Mouse (Mus musculus): Measurements from ENCODE around the gene Gm21887. TPM values are rescaled to one million over a fixed set of nuclear protein-coding genes. Genes with fewer than 3 reads are reported as not detected.
"Not testable (repeated sequence)": the region's sequence is repeated elsewhere in the genome, so short reads cannot be mapped to it uniquely, and the experiment has no call there.

Gm21887 gene
- polyA plus RNA-seq, 1 experiment from 2014 or later, result 169 TPM

DNA sequence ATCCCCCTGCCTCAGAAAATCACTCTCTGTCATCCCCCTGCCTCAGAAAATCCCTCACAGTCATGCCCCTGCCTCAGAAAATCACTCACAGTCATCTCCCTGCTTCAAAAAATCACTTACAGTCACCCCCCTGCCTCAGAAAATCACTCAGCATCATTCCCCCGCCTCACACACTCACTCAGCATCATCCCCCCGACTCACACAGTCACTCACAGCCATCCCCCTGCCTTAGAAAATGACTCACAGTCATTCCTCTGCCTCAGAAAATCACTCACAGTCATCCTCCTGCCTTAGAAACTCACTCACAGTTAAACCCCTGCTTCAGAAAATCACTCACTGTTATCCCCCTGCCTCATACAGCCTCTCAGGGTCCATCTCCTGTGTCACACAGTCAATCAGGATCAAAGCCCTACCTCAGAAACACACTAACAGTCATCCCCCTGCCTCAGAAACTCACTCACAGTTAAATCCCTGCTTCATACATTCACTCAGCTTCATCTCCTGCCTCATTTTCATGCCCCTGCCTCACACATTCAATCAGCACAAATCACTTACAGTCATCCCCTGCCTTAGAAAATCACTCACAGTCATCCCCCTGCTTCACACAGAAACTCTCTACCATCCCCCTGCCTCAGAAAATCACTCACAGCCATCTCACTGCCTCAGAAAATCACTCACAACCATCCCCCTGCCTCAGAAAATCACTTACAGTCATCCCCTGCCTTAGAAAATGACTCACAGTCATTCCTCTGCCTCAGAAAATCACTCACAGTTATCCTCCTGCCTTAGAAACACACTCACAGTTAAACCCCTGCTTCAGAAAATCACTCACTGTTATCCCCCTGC is 14.4 kb upstream of the Gm21887 start:
- 32% methylated on average over 2 of the region's 2 CpGs for WGBS
- not testable (repeated sequence) for H3K4me3 ChIP-seq; H3K27ac ChIP-seq; H3K36me3 ChIP-seq; ATAC-seq (ENCODE audit: low FRiP score); H3K4me1 ChIP-seq (replicated peaks); H3K4me2 ChIP-seq; H3K9ac ChIP-seq; H3K27me3 ChIP-seq
- peaks cover 13% of the 10 kb centered on the region for H3K9me3 ChIP-seq

DNA sequence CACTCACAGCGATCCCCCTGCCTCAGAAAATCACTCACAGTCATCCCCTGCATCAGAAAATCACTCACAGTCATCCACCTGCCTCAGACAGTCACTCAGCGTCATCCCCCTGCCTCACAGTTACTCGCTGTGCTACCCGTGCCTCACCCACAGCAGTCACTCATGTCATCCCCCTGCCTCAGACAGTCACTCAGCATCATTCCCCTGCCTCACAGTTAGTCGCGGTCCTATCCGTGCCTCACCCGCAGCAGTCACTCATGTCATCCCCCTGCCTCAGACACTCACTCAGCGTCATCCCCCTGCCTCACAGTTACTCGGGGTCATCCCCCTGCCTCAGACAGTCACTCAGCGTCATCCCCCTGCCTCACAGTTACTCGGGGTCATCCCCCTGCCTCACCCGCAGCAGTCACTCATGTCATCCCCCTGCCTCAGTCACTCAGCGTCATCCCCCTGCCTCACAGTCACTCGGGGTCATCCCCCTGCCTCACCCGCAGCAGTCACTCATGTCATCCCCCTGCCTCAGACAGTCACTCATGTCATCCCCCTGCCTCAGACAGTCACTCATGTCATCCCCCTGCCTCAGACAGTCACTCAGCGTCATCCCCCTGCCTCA is 13.4 kb upstream of the Gm21887 start:
- not testable (repeated sequence) for ATAC-seq (ENCODE audit: low FRiP score); H3K9ac ChIP-seq; H3K4me1 ChIP-seq (replicated peaks); H3K36me3 ChIP-seq; H3K4me3 ChIP-seq; H3K27ac ChIP-seq; H3K27me3 ChIP-seq; H3K4me2 ChIP-seq
- peaks cover 11% of the 10 kb centered on the region; the same call in 1 of the 2 replicates for H3K9me3 ChIP-seq
- WGBS, result no CpG with 5 or more reads among the region's 17 CpGs

DNA sequence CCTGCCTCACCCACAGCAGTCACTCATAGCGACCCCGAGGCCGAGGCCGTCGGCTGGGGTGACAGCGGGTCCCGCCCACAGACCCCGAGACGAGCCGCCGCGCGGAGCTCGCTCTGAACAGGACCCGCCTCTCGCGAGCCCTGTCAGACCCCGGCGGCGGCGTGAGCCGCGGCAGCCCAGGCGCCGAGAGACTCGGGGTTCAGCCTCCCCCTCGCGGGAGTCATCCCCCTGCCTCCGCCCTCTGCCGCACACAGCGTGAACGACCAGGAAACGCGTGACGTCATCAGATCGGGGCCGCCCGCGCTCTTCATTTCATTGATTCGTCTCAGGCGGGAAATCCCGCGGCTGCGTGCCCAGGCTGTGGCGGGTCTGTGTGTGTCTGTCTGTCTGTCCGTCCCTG is 12.5 kb upstream of the Gm21887 start:
- not testable (repeated sequence) for H3K4me2 ChIP-seq; H3K9ac ChIP-seq; ATAC-seq (ENCODE audit: low FRiP score); H3K4me1 ChIP-seq (replicated peaks); H3K27ac ChIP-seq; H3K27me3 ChIP-seq; H3K36me3 ChIP-seq; H3K4me3 ChIP-seq
- WGBS, result no CpG with 5 or more reads among the region's 46 CpGs
- peaks cover 13% of the 10 kb centered on the region; the same call in 1 of the 2 replicates for H3K9me3 ChIP-seq

DNA sequence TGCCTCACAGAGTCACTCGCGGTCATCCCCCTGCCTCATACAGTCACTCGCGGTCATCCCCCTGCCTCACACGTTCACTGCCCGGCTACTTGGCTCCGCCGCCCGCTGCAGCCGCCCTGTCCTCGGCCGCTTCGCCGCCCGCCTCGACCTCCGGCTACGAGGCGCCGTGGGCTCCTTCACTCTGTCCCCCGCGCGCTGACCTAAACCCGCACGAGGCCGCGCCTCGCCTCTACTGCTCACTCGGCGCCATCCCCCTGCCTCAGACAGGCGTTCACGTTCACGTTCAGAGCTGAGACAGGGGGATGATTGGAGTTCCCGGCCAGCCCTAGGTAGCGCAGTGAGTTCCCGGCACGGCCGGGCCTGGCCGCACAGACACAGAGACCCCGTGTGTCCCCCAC is 12.0 kb upstream of the Gm21887 start:
- H3K9me3 ChIP-seq, result peaks cover 13% of the 10 kb centered on the region; the same call in 1 of the 2 replicates
- H3K36me3 ChIP-seq; H3K4me1 ChIP-seq (replicated peaks); ATAC-seq (ENCODE audit: low FRiP score); H3K27me3 ChIP-seq: not testable (repeated sequence)
- peak overlapping the region; percentile 42 for H3K4me3 ChIP-seq
- H3K27ac ChIP-seq, result peak overlapping the region; percentile 86
- peak overlapping the region; percentile 65; the same call in 1 of the 2 replicates for H3K9ac ChIP-seq
- H3K4me2 ChIP-seq, result peak overlapping the region; percentile 59
- 52% methylated on average over 40 of the region's 40 CpGs for WGBS

DNA sequence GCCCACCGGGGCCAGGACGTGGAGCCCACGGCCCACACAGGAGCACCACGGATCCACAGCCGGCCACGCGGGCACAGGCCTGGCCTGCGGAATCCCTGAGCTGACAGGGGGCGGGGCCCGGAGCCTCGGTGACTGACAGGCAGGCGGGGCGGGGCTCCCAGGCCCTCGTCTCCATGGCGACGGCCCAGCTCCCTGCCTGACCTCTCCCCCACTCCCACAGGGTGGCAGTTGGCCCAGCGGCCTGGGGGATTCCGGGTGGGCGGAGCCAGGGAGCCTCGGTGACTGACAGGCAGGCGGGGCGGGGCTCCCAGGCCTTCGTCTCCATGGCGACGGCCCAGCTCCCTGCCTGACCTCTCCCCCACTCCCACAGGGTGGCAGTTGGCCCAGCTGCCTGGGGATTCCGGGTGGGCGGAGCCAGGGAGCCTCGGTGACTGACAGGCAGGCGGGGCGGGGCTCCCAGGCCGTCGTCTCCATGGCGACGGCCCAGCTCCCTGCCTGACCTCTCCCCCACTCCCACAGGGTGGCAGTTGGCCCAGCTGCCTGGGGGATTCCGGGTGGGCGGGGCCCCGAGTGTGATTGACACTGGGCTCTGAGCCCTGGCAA is 11.5 kb upstream of the Gm21887 start:
- WGBS, result 38% methylated on average over 22 of the region's 37 CpGs
- Histone ChIP-seq H3K27ac (peak overlapping the region; percentile 86), H3K9ac (peak overlapping the region; percentile 65; the same call in 1 of the 2 replicates), H3K4me3 (peak overlapping the region; percentile 42), H3K4me2 (peak overlapping the region; percentile 59), H3K9me3 (peaks cover 13% of the 10 kb centered on the region; the same call in 1 of the 2 replicates)
- not testable (repeated sequence) for H3K27me3 ChIP-seq; H3K4me1 ChIP-seq (replicated peaks); H3K36me3 ChIP-seq
- peak; percentile 91 for ATAC-seq (ENCODE audit: low FRiP score)

DNA sequence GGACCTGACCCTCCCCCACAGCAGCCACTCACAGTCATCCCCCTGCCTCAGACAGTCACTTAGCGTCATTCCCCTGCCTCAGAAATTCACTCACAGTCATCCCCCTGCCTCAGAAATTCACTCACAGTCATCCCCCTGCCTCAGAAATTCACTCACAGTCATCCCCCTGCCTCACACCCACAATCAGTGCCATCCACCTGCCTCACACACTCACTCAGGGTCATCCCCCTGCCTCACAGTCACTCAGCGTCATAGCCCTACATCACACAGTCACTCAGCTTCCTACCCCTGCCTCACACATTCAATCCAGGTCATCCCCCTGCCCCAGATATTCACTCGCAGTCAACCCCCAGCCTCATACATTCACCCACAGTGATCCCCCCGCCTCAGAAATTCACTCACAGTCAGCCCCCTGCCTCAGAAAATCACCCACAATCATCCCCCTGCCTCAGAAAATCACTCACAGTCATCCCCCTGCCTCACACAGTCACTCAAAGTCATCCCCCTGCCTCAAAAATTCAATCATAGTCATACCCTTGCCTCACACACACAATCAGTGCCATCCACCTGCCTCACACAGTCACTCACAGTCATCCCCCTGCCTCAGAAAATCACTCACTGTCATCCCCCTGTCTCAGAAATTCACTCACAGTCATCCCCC is 10.8 kb upstream of the Gm21887 start:
- not testable (repeated sequence) for H3K36me3 ChIP-seq; H3K27ac ChIP-seq; H3K4me2 ChIP-seq; H3K9ac ChIP-seq; H3K27me3 ChIP-seq; H3K4me3 ChIP-seq; H3K4me1 ChIP-seq (replicated peaks); ATAC-seq (ENCODE audit: low FRiP score)
- peaks cover 13% of the 10 kb centered on the region; the same call in 1 of the 2 replicates for H3K9me3 ChIP-seq
- WGBS, result 18% methylated on average over 2 of the region's 4 CpGs

DNA sequence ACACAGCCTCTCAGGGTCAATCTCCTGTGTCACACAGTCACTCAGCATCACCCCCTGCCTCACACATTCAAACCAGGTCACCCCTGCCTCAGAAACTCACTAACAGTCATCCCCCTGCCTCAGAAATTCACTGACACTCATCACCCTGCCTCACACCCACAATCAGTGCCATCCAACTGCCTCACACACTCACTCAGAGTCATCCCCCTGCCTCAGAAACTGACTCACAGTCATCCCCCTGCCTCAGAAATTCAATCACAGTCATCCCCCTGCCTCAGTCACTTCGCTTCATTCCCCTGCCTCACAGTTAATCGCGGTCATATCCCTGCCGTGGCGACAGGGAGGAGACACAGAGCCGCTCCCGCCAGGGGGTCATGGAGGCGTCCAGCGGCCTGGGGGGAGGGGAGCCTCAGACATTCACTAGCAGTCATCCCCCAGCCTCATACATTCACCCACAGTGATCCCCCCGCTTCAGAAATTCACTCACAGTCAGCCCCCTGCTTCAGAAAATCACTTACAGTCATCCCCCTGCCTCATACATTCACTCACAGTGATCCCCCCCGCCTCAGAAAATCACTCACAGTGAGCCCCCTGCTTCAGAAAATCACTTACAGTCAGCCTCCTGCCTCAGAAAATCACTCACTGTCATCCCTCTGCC is 10.1 kb upstream of the Gm21887 start:
- 36% methylated on average over 11 of the region's 11 CpGs for WGBS
- not testable (repeated sequence) for H3K9ac ChIP-seq; H3K36me3 ChIP-seq; H3K27ac ChIP-seq; H3K4me3 ChIP-seq; H3K27me3 ChIP-seq; H3K4me2 ChIP-seq; H3K4me1 ChIP-seq (replicated peaks); ATAC-seq (ENCODE audit: low FRiP score)
- H3K9me3 ChIP-seq, result peaks cover 19% of the 10 kb centered on the region; the same call in 1 of the 2 replicates

DNA sequence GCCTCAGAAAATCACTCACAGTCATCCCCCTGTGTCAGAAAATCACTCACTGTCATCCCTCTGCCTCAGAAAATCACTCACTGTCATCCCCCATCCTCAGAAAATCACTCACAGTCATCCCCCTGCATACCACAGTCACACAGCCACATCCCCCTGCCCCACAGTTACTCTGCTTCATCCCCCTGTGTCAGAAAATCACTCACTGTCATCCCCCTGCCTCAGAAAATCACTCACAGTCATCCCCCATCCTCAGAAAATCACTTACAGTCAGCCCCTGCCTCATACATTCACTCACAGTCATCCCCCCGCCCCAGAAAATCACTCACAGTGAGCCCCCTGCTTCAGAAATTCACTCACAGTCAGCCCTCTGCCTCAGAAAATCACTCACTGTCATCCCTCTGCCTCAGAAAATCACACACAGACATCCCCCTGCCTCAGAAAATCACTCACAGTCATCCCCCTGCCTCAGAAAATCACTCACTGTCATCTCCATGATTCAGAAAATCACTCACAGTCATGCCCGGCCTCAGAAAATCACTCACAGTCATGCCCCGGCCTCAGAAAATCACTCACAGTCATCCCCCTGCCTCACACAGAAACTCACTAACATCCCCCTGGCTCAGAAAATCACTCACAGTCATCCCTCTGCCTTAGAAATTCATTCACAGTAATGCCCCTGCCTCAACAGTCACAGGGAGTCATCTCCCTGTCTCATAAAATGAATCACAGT is 9.4 kb upstream of the Gm21887 start:
- not testable (repeated sequence) for H3K27me3 ChIP-seq; H3K36me3 ChIP-seq; H3K4me3 ChIP-seq; H3K9ac ChIP-seq; H3K4me2 ChIP-seq; H3K4me1 ChIP-seq (replicated peaks); ATAC-seq (ENCODE audit: low FRiP score); H3K27ac ChIP-seq
- peaks cover 15% of the 10 kb centered on the region; the same call in 1 of the 2 replicates for H3K9me3 ChIP-seq
- whole genome bisulfite sequencing, result 33% methylated on average over 1 of the region's 3 CpGs

DNA sequence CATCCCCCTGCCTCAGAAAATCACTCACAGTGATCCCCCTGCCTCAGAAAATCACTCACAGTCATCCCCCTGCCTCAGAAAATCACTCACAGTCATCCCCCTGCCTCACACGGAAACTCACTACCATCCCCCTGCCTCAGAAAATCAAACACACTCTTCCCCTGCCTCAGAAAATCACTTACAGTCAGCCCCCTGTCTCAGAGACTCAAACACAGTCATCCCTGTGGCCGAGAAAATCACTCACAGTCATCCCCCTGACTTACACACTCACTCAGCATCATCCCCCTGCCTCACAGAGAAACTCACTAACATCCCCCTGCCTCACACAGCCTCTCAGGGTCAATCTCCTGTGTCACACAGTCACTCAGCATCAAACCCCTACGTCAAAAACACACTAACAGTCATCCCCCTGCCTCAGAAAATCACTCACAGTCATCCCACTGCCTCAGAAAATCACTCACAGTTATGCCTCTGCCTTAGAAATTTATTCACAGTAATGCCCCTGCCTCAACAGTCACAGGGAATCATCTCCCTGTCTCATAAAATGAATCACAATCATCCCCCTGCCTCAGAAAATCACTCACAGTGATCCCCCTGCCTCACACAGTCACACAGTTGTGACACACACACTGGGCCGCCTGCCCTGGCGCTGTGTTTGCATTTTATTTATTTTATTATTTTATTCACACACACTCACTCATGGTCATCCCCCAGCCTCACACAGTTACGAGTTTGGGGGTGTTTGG is 8.6 kb upstream of the Gm21887 start:
- not testable (repeated sequence) for ATAC-seq (ENCODE audit: low FRiP score); H3K4me3 ChIP-seq; H3K4me1 ChIP-seq (replicated peaks); H3K36me3 ChIP-seq; H3K9ac ChIP-seq; H3K27ac ChIP-seq; H3K4me2 ChIP-seq; H3K27me3 ChIP-seq
- 52% methylated on average over 6 of the region's 6 CpGs for WGBS
- peaks cover 15% of the 10 kb centered on the region; the same call in 1 of the 2 replicates for H3K9me3 ChIP-seq

DNA sequence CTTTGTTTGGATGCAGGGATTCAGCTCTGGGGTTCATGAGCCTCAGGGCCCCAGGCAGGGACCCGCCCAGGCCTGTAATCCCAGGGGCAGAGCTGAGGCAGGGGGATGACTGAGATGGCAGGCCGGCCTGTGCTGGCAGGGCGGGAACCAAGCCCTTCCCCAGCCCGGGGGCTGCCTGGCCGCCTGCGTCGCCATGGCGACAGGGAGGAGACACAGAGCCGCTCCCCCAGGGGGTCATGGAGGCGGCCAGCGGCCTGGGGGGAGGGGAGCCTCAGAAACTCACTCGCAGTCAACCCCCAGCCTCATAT is 8.1 kb upstream of the Gm21887 start:
- not testable (repeated sequence) for H3K27ac ChIP-seq; H3K9ac ChIP-seq; H3K4me2 ChIP-seq; ATAC-seq (ENCODE audit: low FRiP score); H3K27me3 ChIP-seq; H3K4me1 ChIP-seq (replicated peaks); H3K36me3 ChIP-seq; H3K4me3 ChIP-seq
- H3K9me3 ChIP-seq, result peaks cover 15% of the 10 kb centered on the region; the same call in 1 of the 2 replicates
- 65% methylated on average over 9 of the region's 12 CpGs for WGBS
